Mouse (Mus musculus) ovary, adult 2 months (tissue): ENCODE data around the gene Laptm4a. TPM values are rescaled to one million over a fixed set of nuclear protein-coding genes. Genes with fewer than 3 reads are reported as not detected.

Experiments
- polyA plus RNA-seq: library from polyadenylated mRNA; depleted of rRNA; stranded (reverse); fragments of >200 nt; gene quantifications from 2 replicates; pipeline ENCODE4 v1.2.3, GENCODE M21; 2012; rRNA removed

The Laptm4a gene
- polyA plus RNA-seq, result 278 and 306 TPM in 2 replicates

GRCm38 (mm10) chr12:8921394-8922368 is at the start of gene Laptm4a:
Laptm4a (plus strand) TSS chr12:8921664.

GRCm38 (mm10) chr12:8947714-8948464 is 26.4 kb downstream of the Laptm4a start, which contains the start of gene Matn3:
Matn3 (plus strand) TSS chr12:8947929.

GRCm38 (mm10) chr12:8973820-8974465 is 52.5 kb downstream of the Laptm4a start, which contains the start of gene Wdr35:
Wdr35 (plus strand) TSS chr12:8973892.

Other genes starting within 250 kb of the Laptm4a start
- gene Pum2, start 247.5 kb upstream of the Laptm4a start, polyA plus RNA-seq, result 55.8 and 77.2 TPM in 2 replicates
- gene Sdc1, start 150.3 kb upstream of the Laptm4a start, polyA plus RNA-seq, result 226 and 233 TPM in 2 replicates
- 0.13 and 0.15 TPM in 2 replicates for gene Matn3, start 26.3 kb downstream of the Laptm4a start, polyA plus RNA-seq
- 2.7 and 2.9 TPM in 2 replicates for gene Wdr35, start 52.2 kb downstream of the Laptm4a start, polyA plus RNA-seq
- 10.6 and 10.8 TPM in 2 replicates for gene Ttc32, start 108.3 kb downstream of the Laptm4a start, polyA plus RNA-seq